ENCODE assay signal across 40 mouse cellular contexts in genomic region chr16:48444589-48444988, GRCm38 (mm10). TPM values are rescaled to one million over a fixed set of nuclear protein-coding genes. Genes with fewer than 3 reads are reported as not detected.
"Had no signal": no experiment of that assay in that cellular context is flagged by ENCODE, and none has a peak within 500 bp of the region (broad histone marks: within the 10 kb centered on the region; RNA-seq: fewer than 3 reads in every experiment).

No protein-coding gene starts in this region.

- H3K9me3 ChIP-seq: embryonic facial prominence, embryonic 10.5 days; embryonic facial prominence, embryonic 12.5 days; embryonic facial prominence, embryonic 13.5 days; embryonic facial prominence, embryonic 15.5 days; forebrain, embryonic 10.5 days; forebrain, embryonic 12.5 days; forebrain, embryonic 13.5 days; forebrain, embryonic 15.5 days had no signal

- H3K27ac ChIP-seq: embryonic facial prominence, embryonic 10.5 days; embryonic facial prominence, embryonic 12.5 days; embryonic facial prominence, embryonic 13.5 days; embryonic facial prominence, embryonic 15.5 days; forebrain, embryonic 10.5 days; forebrain, embryonic 12.5 days; forebrain, embryonic 13.5 days; forebrain, embryonic 15.5 days; gastrocnemius, adult 2 months; heart, adult 2 months had no signal

- ATAC-seq: forebrain, embryonic 13.5 days; forebrain, embryonic 14.5 days; forebrain, embryonic 15.5 days; forebrain, embryonic 16.5 days; forebrain, postnatal 0 days had no signal

- H3K36me3 ChIP-seq: embryonic facial prominence, embryonic 10.5 days; embryonic facial prominence, embryonic 12.5 days; embryonic facial prominence, embryonic 13.5 days; embryonic facial prominence, embryonic 15.5 days; forebrain, embryonic 10.5 days; forebrain, embryonic 12.5 days; forebrain, embryonic 15.5 days had no signal

- H3K4me3 ChIP-seq: embryonic facial prominence, embryonic 10.5 days; embryonic facial prominence, embryonic 12.5 days; embryonic facial prominence, embryonic 13.5 days; embryonic facial prominence, embryonic 15.5 days; erythroblast, embryonic 14.5 days; forebrain, embryonic 10.5 days; forebrain, embryonic 12.5 days; forebrain, embryonic 13.5 days; forebrain, embryonic 15.5 days; gastrocnemius, adult 2 months; heart, adult 2 months had no signal

- H3K4me1 ChIP-seq: embryonic facial prominence, embryonic 10.5 days; embryonic facial prominence, embryonic 12.5 days; embryonic facial prominence, embryonic 13.5 days; embryonic facial prominence, embryonic 15.5 days; forebrain, embryonic 10.5 days; forebrain, embryonic 12.5 days; forebrain, embryonic 13.5 days; forebrain, embryonic 15.5 days had no signal

- H3K27me3 ChIP-seq: embryonic facial prominence, embryonic 12.5 days; embryonic facial prominence, embryonic 13.5 days; embryonic facial prominence, embryonic 15.5 days; forebrain, embryonic 12.5 days; forebrain, embryonic 13.5 days; forebrain, embryonic 15.5 days had no signal

- DNase-seq: cerebellum, adult 2 months; cerebellum, adult 8-10 months; cerebellum, adult 9-10 months; cerebellum, adult 9-11 months; cerebellum, postnatal 10 days; cerebellum, postnatal 14 days; cerebellum, postnatal 25 days; cerebellum, postnatal 36 days; embryo, embryonic 11 days; forebrain, postnatal 0 days; gastrocnemius, adult 2 months; gastrocnemius, postnatal 10 days; gastrocnemius, postnatal 14 days; gastrocnemius, postnatal 25 days; gastrocnemius, postnatal 36 days; heart, adult 18-20 months; heart, adult 2 months had no signal

- H3K9ac ChIP-seq: embryonic facial prominence, embryonic 12.5 days; embryonic facial prominence, embryonic 13.5 days; embryonic facial prominence, embryonic 15.5 days; forebrain, embryonic 12.5 days; forebrain, embryonic 13.5 days; forebrain, embryonic 15.5 days; forebrain, postnatal 0 days had no signal

- H3K4me2 ChIP-seq: embryonic facial prominence, embryonic 12.5 days; embryonic facial prominence, embryonic 13.5 days; embryonic facial prominence, embryonic 15.5 days; forebrain, embryonic 12.5 days; forebrain, embryonic 13.5 days; forebrain, embryonic 15.5 days had no signal

RNA-seq across cellular contexts. Expression of gene Morc1, which starts 13.6 kb away (rescaled TPM):
- total RNA-seq: common myeloid progenitor, adult 5-6 weeks; forebrain, postnatal 0 days; gastrocnemius, adult 2 months; gastrocnemius, adult 8-10 months; gastrocnemius, postnatal 10 days; gastrocnemius, postnatal 4 days; granulocyte monocyte progenitor cell, adult 5-6 weeks; heart, adult 18-20 months; heart, adult 2 months; heart, adult 8-10 months had no signal
- polyA plus RNA-seq: cerebellum, adult 2 months; embryonic facial prominence, embryonic 10.5 days; embryonic facial prominence, embryonic 11.5 days; embryonic facial prominence, embryonic 12.5 days; embryonic facial prominence, embryonic 13.5 days; erythroblast, embryonic 14.5 days; forebrain, embryonic 10.5 days; forebrain, embryonic 11.5 days; forebrain, embryonic 12.5 days; forebrain, embryonic 13.5 days; forebrain, embryonic 15.5 days had no signal

RNA-seq across cellular contexts. Expression of gene Gm5485, which starts 32.4 kb away (rescaled TPM):
- total RNA-seq: common myeloid progenitor, adult 5-6 weeks; forebrain, postnatal 0 days; gastrocnemius, adult 18-20 months; gastrocnemius, adult 2 months; gastrocnemius, adult 8-10 months; gastrocnemius, postnatal 10 days; gastrocnemius, postnatal 14 days; gastrocnemius, postnatal 25 days; gastrocnemius, postnatal 36 days; gastrocnemius, postnatal 4 days; granulocyte monocyte progenitor cell, adult 5-6 weeks; heart, adult 18-20 months; heart, adult 2 months; heart, adult 8-10 months had no signal
- polyA plus RNA-seq: cortical plate, adult 2 months; embryonic facial prominence, embryonic 10.5 days; embryonic facial prominence, embryonic 11.5 days; embryonic facial prominence, embryonic 12.5 days; embryonic facial prominence, embryonic 13.5 days; embryonic facial prominence, embryonic 14.5 days; embryonic facial prominence, embryonic 15.5 days; erythroblast, embryonic 14.5 days; forebrain, embryonic 10.5 days; forebrain, embryonic 11.5 days; forebrain, embryonic 12.5 days; forebrain, embryonic 13.5 days; forebrain, embryonic 14.5 days; forebrain, embryonic 15.5 days; forebrain, embryonic 16.5 days; forebrain, postnatal 0 days; frontal cortex, adult 2 months; gonadal fat pad, adult 2 months; heart, adult 2 months had no signal
